Mouse (Mus musculus) activated CD4-positive, CD25-positive, alpha-beta regulatory T cell, adult 9 weeks (primary cell): ENCODE data around the gene Ganab. TPM values are rescaled to one million over a fixed set of nuclear protein-coding genes. Genes with fewer than 3 reads are reported as not detected.

ENCODE experiments used
- polyA plus RNA-seq: library from polyadenylated mRNA; unstranded; fragments of 100-300 nt; shearing (Covaris generic); gene quantifications from one replicate; pipeline ENCODE4 v1.2.1, GENCODE M21; 2017

Ganab gene
- 137 TPM for polyA plus RNA-seq

DNA sequence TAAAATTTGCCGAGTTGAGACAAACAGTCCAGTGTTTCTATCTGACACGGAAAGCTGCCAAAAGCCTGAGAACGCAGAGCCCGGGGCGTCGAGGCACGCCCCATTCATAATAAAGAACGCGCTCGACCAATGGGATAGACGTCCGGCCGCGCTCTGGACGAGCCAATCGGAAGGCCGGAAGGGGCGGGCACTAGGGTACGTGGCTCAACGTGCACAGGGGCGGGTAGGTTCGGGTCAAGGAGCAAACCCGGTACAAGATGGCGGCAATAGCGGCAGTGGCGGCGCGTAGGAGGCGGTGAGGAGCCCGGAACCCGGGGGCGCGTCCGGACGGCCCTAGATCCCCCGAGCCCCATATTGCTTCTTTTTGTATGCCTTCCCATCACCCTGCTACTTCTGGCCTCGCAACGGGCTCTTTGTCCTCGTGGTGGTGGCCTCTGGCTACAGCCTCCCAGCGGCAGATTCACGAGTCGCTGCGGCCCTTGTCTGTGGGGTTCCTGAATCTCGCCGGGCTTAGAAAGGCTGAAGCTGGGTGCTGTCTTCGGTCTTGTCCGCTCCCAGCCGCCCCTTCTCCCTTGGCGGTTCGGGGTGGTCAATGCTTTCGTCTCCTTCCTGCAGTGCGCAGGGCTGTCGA lies at the start of gene Ganab:
Gene Ganab (plus strand): TSS at position 207 of the 631 bp plus-strand sequence.

GRCm38 (mm10) chr19:8850402-8850901 lies 47.4 kb upstream of the Ganab start, which contains the start of gene Lrrn4cl:
Gene Lrrn4cl, plus strand, starts transcription at chr19:8850768.

GRCm38 (mm10) chr19:8871267-8872186 lies 26.3 kb upstream of the Ganab start, which contains the start of gene Ubxn1:
Gene Ubxn1, plus strand, starts transcription at chr19:8871496.

DNA sequence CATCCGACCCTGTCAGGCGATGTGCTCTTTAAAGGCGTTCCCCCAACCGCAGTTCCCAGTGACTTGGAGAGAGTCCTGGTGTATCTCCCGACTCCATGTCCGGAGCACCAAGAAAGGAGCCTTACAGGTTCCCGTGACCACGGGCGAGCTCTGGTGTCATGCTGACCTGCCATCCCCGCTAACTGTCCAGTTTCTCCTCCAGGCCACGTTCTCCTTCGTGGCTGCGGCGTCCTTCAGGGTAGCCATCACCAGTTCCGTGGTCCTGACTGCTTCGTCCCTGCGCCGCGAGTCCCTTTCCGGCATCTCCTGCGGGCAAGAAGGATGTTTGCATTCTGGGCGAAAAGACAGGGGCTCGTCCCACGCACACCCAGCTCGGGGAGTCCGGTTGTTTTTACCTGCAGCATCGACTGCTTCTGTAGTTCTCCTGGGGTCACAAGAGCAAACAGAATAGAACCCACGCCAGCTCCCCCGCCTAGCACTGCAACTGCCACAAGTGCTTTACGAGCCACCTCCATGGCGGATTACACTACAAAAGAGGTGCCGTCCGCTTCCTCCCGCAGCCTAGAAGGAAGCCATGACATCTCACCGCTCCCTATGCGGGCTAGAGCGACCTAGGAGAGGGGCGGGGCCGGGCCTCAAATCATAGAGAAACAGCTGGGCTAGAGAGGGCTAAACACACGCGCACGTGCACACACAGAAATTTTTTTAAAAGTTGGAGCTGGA lies 17.4 kb upstream of the Ganab start, which contains the start of gene Uqcc3:
Gene Uqcc3 (minus strand): TSS at position 613 of the 723 bp plus-strand sequence.

DNA sequence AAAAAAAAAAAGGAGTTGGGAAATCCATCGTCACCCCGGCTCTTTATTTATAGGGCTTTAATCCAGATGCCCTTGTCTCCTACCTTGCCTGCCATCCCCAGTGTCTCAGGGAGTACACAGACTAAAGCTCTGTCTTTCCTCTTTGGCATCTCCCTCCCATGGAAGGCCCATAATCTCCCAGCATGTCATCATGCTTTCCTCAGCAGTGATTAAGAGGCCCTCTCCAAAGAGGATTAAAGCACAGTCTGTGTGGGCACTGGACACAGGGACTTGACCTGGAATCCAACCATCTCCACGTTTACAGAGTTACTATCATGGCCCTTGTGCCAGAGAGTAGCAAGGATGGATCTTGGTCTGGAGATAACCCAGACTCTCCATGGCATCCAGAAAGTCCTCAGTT lies 14.3 kb upstream of the Ganab start, which contains the start of the genes Lbhd1 and Gm49403:
Gene Lbhd1 (plus strand): TSS at position 117 of the 400 bp plus-strand sequence.
Gene Gm49403 (plus strand): TSS at position 315 of the 400 bp plus-strand sequence.

DNA sequence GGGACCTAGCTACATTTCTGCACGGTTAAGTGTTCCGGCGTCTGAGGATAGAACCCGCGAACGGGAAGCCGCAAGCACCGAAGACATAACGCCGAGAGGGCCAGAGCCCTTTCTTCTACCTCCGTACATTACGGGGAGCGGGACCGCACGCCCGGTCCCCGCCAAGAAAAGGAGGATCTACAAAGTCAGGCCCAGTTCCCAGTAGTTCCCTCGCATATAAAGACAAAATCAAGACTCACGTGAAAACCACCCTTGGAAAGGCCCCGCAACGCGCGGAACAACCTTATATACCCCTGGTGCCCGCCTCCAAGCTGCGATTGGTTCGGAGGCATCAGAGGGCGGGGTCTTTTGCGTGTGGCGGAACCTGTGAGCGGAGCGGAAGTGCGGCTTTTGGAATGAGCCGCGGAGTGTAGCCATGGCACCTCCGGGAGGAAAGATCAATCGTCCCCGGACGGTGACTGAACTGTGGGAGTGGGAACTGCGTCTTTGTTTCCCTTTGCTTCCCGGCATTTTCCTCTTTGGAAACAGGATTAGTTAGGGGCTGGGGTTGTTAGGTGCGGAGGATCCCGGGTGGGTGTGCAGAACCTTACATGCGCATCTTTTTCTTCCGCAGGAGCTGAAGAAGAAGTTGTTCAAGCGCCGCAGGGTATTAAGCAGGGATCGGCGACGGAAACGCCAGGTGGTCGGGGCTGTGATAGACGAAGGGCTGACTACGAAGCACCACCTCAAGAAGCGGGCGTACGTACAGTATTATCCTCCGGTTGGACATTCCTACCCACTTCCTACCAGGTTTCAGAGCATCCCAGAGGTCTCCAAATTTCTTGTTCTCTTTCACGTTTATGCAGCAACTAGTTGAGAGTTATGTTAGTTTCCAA lies 9.1 kb upstream of the Ganab start, which contains the start of the genes 1810009A15Rik and Gm49416:
Gene 1810009A15Rik (plus strand): TSS at position 343 of the 875 bp plus-strand sequence.
Gene Gm49416 (plus strand): TSS at position 416 of the 875 bp plus-strand sequence.

GRCm38 (mm10) chr19:8892829-8893766 lies 4.8 kb upstream of the Ganab start, which contains the start of gene Ints5:
Gene Ints5, plus strand, starts transcription at chr19:8893005.

GRCm38 (mm10) chr19:8920073-8920736 lies 22.3 kb downstream of the Ganab start, which contains the start of gene B3gat3:
Gene B3gat3, plus strand, starts transcription at chr19:8920374.

GRCm38 (mm10) chr19:8929224-8930088 lies 31.6 kb downstream of the Ganab start, which contains the start of the genes Rom1 and Eml3:
Gene Rom1, minus strand, starts transcription at chr19:8929356.
Gene Eml3, plus strand, starts transcription at chr19:8929552.

GRCm38 (mm10) chr19:8941515-8942217 lies 43.8 kb downstream of the Ganab start, which contains the start of gene Mta2:
Gene Mta2, plus strand, starts transcription at chr19:8941875.

GRCm38 (mm10) chr19:8953135-8954039 lies 55.5 kb downstream of the Ganab start, which contains the start of gene Tut1:
Gene Tut1, plus strand, starts transcription at chr19:8953847.

Other genes starting within 250 kb of the Ganab start
- gene Chrm1, start 234.3 kb upstream of the Ganab start, polyA plus RNA-seq = not detected
- 127 TPM for gene Slc3a2, start 174.7 kb upstream of the Ganab start, polyA plus RNA-seq
- gene Wdr74, start 162.2 kb upstream of the Ganab start, polyA plus RNA-seq = 84.1 TPM
- gene 1700092M07Rik, start 157.4 kb upstream of the Ganab start, polyA plus RNA-seq = 3.2 TPM
- 169 TPM for gene Stx5a, start 156.7 kb upstream of the Ganab start, polyA plus RNA-seq
- 265 TPM for gene Nxf1, start 141.0 kb upstream of the Ganab start, polyA plus RNA-seq
- gene Tmem223, start 127.1 kb upstream of the Ganab start, polyA plus RNA-seq = 102 TPM
- gene Tmem179b, start 123.6 kb upstream of the Ganab start, polyA plus RNA-seq = 170 TPM
- gene Taf6l, start 111.7 kb upstream of the Ganab start, polyA plus RNA-seq = 5.1 TPM
- 164 TPM for gene Polr2g, start 99.5 kb upstream of the Ganab start, polyA plus RNA-seq
- 3.8 TPM for gene Zbtb3, start 95.5 kb upstream of the Ganab start, polyA plus RNA-seq
- 54.6 TPM for gene Ttc9c, start 78.7 kb upstream of the Ganab start, polyA plus RNA-seq
- gene Hnrnpul2, start 78.1 kb upstream of the Ganab start, polyA plus RNA-seq = 8.4 TPM
- not detected for gene AC129217.1, start 68.3 kb upstream of the Ganab start, polyA plus RNA-seq
- 105 TPM for gene Bscl2, start 60.6 kb upstream of the Ganab start, polyA plus RNA-seq
- 0.35 TPM for gene Gng3, start 58.9 kb upstream of the Ganab start, polyA plus RNA-seq
- gene Lrrn4cl, start 47.3 kb upstream of the Ganab start, polyA plus RNA-seq = not detected
- 159 TPM for gene Ubxn1, start 26.6 kb upstream of the Ganab start, polyA plus RNA-seq
- gene Uqcc3, start 17.1 kb upstream of the Ganab start, polyA plus RNA-seq = 84.5 TPM
- 110 TPM for gene Lbhd1, start 14.3 kb upstream of the Ganab start, polyA plus RNA-seq
- gene Gm49403, start 14.1 kb upstream of the Ganab start, polyA plus RNA-seq = not detected
- gene 1810009A15Rik, start 9.2 kb upstream of the Ganab start, polyA plus RNA-seq = 59.2 TPM
- gene Gm49416, start 9.1 kb upstream of the Ganab start, polyA plus RNA-seq = not detected
- gene Ints5, start 5.1 kb upstream of the Ganab start, polyA plus RNA-seq = 47.9 TPM
- gene B3gat3, start 22.3 kb downstream of the Ganab start, polyA plus RNA-seq = 33.9 TPM
- gene Rom1, start 31.3 kb downstream of the Ganab start, polyA plus RNA-seq = 12.2 TPM
- gene Eml3, start 31.5 kb downstream of the Ganab start, polyA plus RNA-seq = 68.2 TPM
- gene Mta2, start 43.8 kb downstream of the Ganab start, polyA plus RNA-seq = 197 TPM
- 47.2 TPM for gene Tut1, start 55.8 kb downstream of the Ganab start, polyA plus RNA-seq
- gene Eef1g, start 69.0 kb downstream of the Ganab start, polyA plus RNA-seq = 339 TPM
- 113 TPM for gene Ahnak, start 91.2 kb downstream of the Ganab start, polyA plus RNA-seq
- not detected for gene Scgb1a1, start 189.9 kb downstream of the Ganab start, polyA plus RNA-seq
- gene Asrgl1, start 237.6 kb downstream of the Ganab start, polyA plus RNA-seq = 20.7 TPM